Mouse (Mus musculus) thymus, adult 2 months (tissue): Measurements from ENCODE around the gene Fyttd1.

ENCODE experiments used
- CTCF ChIP-seq: fragments of 200-500 bp; IDR thresholded peaks from 2 replicates; pipeline ENCODE4 v1.5.1; 2012; ENCODE audit warnings: mild to moderate bottlenecking, control low read depth, low read length, moderate library complexity, borderline replicate concordance; ENCODE audit not compliant: control insufficient read depth, poor library complexity, insufficient read depth; ENCODE audit errors: extremely low read depth
- POLR2A ChIP-seq: fragments of 200-500 bp; IDR thresholded peaks from 2 replicates; pipeline ENCODE4 v1.6.1; 2012; ENCODE audit warnings: mild to moderate bottlenecking, low read length, control low read depth, moderate library complexity; ENCODE audit not compliant: control insufficient read depth, poor library complexity, insufficient read depth; ENCODE audit errors: extremely low read depth

DNA sequence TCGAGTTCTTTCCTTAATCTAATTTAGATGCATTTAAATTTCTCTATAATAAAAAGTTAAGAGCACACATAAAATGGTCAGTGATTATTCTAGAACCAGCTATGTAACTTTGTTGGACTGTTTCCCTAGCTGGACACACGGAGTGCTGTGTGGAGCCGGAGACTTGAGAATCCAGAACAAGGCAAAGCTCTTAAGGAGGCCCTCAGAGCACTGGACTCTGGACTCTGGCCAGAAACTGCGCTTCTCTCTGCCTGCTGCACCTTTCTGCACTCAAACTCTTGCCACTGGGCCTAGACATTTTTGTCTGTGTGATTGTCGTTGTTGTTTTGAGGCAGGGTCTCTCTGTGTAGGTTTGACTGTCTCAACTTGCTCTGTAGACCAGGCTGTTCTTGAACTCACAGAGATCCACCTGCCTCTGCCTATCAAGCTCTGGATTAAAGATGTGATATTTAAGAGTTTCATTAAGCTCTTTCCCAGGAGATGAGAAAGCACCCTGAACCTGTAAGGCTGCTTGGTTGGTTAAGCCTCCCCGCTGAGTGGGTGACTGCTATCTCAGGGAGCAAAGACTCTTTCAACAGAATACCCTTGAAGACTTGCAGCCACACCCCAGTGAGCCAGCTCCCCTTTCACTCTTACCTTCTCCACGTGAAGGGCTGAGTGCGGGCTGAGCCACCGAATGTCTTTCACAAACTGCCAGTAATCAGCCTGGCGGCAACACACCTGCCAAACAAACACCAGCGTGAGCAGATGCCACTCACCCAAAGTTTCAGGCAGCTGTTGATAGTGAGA lies 28.1 kb upstream of the Fyttd1 start:
- TF ChIP-seq POLR2A (no peak), CTCF (no peak)
